Mouse (Mus musculus): ENCODE results near the gene Trim31. TPM values are rescaled to one million over a fixed set of nuclear protein-coding genes. Genes with fewer than 3 reads are reported as not detected.

Trim31 gene
- total RNA-seq, 4 experiments from 2014 or later = not detected

DNA sequence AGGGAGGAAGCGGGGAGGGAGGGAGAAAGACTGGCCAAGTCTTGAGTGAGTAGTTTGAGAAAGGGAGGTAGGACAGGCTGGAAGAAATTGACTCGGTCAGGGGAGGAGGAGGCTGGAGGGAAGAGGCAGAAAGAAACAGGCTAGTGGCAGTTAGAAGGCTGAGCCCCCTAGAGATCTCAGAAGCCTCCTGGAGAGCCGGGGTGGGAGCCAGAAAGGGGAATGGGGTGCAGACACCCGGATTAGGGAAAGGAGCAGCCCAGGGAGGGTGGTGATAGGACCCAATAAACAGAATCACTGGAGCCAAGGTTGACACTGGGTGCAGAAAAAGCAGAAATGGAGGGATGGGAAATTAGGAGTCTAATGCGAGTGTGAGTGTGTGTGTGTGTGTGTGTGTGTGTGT, 45.8 kb downstream of the Trim31 start:
- no peak for DNase-seq (ENCODE audit: low spot score in 2 of 2)

DNA sequence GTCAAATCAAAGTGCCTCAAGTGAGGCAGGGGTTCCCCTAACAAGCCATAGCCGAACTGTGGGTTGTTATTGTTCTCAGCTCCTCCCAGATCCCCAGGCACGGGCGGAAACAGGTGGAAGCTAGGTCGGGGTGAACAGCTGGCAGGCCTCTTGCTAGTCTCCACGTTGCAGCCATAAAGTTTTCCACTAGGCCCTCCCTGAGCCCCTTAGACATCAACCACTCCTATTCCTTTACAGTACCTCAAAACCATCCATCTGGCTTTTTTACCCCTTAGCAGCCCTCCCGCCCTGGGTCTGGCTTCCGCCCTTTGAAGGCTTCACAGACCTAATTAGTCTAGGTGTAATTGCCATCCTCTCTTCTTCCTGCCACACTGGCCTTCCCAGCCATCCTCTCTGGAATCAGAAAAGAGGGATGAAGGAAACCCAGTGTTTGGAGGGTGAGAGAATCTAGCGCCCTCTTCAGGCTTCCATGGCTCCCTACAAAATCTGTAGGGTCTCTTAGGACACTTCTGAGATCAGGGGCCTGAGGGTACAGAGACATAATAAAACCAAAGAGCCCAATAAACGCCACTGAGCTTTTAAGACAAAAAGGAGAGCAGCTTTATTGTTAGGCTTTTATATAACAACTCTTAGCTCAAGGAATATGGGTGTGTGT, 46.3 kb downstream of the Trim31 start:
- DNase-seq (ENCODE audit: low spot score in 2 of 2) = no peak

DNA sequence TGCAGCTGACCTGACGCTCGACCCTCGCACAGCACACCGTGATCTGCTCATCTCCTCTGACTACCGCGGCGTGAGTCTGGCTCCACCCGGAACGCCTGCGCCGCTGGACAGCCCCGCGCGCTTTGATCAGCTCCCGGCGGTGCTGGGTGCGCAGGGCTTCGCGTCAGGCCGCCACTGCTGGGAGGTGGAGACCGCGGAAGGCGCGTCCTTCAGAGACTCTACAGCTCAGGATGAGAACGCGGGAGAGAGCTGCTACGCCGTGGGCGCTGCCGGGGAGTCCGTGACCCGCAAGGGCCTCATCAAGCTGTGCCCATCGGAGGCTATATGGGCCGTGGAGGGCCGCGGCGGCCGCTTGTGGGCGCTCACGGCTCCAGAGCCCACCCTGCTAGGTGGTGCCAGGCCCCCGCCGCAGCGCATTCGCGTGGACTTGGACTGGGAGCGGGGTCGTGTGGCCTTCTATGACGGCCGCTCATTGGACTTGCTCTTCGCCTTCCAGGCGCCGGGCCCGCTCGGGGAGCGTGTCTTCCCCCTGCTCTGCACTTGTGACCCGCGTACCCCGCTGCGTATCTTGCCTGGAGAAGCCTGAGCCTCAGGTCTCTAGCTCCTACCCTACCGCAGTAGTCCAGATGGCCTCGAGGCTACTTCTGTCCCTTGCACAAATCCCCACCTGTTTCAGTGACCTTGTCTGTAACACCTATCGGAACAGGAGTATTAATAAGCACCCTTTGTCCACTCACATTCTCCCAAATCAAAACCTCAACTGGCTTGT, 49.3 kb downstream of the Trim31 start:
- peak in 1 of 2 experiments; percentile 56 for DNase-seq (ENCODE audit: low spot score in 2 of 2)

DNA sequence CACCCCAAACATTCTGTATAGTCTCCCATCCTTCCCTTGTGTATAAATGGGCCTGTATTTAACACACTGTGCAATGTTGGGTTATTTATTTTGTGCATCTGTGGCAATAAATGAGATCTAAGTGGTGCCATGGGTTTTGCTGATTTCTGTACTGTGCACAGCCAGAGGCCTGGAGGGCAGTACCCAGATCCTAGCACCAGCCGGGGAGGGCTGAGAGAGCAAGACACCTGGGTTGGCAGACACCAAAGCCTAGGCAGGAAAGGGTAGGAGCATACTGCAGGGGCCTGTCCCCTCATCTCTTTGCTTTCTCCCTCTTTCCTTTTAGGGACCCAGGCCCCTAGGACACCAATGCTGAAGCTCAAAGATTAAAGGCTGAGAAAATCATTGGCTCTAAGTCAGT, 50.4 kb downstream of the Trim31 start:
- no peak for DNase-seq (ENCODE audit: low spot score in 2 of 2)

DNA sequence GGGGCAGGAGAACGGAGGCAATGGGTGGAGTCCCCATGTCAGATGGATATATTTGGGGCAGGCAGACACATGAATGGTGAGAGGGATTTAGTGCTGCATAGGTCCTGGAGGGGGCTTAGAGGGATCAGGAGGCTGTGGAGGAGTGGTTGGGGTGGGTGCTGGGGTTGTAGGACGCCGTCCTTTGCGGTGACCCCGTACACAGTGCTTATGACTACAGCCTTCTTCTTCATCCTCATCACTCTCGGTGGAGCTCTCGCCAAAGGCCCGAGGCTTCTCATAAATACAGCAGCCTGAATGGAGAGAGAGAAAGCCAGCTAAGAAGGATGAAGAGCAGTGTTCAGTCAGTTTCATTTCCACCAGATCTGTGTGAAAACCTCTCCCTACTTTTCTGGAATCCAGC, 51.3 kb downstream of the Trim31 start:
- no peak for DNase-seq (ENCODE audit: low spot score in 2 of 2)

DNA sequence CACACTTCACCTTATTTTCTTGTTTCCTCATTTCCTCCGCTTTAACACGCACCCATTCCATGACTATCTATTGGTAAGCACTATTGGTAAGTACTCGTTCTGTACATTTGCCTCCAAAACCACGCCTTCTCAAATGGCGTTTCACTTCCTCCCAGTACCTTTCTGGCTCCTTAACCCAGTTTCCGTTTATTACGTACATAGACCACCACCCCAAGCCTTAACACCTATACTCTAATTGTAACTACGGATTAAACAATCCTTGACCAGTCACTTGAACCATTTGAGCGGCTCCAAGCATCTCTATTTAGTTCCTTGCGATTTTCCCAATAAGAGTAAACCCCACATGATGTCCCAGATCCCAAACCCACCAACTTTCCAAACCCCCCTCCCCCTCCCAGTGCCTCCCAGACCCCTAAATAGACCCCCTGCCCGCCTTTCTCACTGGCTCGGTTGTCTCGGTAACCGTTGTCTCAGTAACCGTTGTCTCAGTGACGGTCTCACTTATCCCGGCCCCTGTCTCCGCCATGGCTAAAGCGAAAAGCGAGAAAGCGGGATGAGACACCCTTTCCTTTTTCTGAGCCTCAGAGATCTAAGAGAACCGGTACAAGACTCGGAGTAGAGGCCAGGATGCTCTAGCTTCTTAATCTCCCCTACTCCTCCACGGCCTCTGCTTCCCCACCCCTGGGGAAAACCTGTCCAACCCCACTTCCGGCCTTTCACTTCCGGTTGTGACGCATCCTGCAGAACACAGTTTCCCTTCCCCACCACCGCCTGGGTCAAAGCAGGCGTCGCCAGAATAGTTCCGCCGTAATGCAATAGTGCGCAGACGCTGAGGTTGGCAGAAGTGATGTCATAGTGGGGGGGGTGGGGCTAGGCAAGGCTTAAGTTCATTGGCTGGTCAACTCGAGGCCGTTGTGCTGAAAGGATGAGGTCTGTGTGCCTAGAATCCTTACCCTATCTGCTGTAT, 53.3 kb downstream of the Trim31 start, which contains the start of gene Ppp1r11:
TSS of gene Ppp1r11 (minus strand) at position 761 of the 967 bp plus-strand sequence.
- DNase-seq (ENCODE audit: low spot score in 2 of 2) = peak; percentile 96 to 97

DNA sequence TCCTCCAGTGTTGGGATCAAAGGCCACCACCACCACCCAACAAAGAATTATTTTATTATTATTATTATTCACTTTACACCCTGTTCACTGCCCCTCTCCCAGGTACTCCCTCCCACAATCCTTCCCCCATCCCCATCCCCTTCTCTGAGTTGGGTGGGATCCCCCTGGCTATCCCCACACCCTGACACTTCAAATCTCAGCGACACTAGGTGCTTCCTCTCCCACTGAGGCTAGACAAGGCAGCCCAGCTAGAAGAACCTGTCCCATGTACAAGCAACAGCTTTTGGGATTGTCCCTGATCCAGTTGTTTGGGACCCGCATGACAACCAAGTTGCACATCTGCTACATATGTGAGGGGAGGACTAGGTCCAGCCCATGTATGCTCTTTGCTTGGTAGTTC, 54.7 kb downstream of the Trim31 start:
- no peak for DNase-seq (ENCODE audit: low spot score in 2 of 2)

DNA sequence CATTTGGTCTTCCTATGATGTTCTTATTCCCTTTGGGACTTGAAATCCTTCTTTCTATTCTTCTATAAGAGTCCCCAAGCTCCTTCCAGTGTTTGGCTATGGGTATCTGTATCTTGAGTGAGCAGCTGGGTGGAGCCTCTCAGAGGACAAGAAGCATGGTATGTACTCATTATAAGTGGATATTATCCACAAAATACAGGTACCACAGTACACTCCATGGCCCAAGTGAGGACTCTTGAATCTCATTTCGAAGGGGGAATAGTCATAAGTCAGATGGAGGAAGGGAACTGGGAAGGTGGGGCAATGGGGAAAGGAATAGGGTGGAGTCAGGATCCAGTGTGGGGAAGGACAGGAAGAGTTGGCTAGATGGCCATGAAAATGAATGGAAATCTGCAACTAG, 55.1 kb downstream of the Trim31 start:
- DNase-seq (ENCODE audit: low spot score in 2 of 2) = no peak

DNA sequence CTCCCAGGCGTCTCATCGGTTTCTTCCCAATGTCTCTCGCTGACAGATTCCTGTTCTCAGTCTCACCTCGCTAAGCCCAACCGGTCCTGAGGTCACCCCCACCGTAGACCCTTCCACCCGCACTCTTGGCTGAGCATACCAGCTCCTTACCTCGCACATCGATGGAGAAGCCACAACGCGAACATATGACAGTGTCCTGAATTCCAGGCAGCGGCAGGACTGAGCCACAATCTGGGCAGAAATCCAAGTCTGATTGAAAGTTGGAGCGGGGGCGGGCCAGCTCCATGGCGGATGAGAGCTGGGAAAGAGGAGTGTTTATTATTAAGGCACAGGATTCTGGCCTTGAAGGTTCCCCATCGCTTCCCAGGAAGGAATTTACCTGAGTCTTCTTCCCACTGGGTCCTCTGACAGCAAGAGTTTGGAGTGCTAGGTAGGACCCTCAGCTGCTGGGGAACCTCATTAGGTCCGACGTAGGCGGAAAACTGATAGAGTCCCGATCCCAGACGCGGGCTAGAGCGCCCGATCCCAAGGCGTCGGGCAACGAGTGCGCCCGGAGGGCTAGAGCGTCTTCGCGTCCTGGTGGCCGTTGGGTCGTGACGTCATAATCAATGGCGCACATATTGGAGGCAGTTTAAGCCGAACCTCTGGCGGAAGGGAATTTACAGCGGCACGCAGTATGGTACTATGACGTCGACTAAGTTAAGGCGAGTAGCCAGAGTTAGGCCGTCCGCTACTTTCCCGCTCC, 60.3 kb downstream of the Trim31 start, which contains the start of the genes Znrd1 and Znrd1as:
TSS of gene Znrd1 (minus strand) at position 561 of the 745 bp plus-strand sequence.
TSS of gene Znrd1as (plus strand) at position 594 of the 745 bp plus-strand sequence.
- peak; percentile 95 to 97 for DNase-seq (ENCODE audit: low spot score in 2 of 2)

DNA sequence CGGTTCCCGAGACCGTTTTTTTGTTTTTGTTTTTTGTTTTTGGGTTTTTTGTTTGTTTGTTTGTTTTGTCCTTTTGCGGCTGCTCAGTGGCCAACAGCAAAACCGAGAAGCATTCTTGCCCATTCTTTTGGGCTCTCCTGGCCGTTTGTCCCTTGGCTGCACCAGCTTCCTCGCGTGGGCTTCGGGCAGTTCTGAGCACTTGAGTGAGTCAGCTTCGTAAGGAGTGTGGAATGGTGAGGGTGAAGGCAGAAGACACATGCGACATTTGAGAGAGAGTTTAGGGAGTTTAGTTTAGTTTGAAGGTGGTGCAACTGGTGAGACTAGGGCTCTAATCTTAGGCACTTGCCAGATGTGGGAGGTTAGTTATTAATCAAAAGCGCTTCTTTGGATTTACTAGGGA, 61.0 kb downstream of the Trim31 start:
- DNase-seq (ENCODE audit: low spot score in 2 of 2) = no peak

Other genes with a start within 250 kb of the Trim31 start
- gene H2-M1, start 225.9 kb upstream of the Trim31 start, total RNA-seq (2022) = not detected
- gene H2-M10.5, start 125.2 kb upstream of the Trim31 start, total RNA-seq (2022) = not detected
- gene H2-M10.6, start 85.9 kb upstream of the Trim31 start, total RNA-seq (2022) = not detected
- gene Trim26, start 61.0 kb upstream of the Trim31 start, total RNA-seq (2022) = 10 to 100 TPM; 22.1 to 26.5 (median 23.2) TPM
- not detected for gene Trim15, start 30.9 kb upstream of the Trim31 start, total RNA-seq (2022)
- not detected for gene Trim10, start 28.5 kb upstream of the Trim31 start, total RNA-seq (2022)
- under 1 TPM in 1 of 4 experiments, not detected in 3; 0.31 TPM for gene Trim40, start 8.0 kb upstream of the Trim31 start, total RNA-seq (2022)
- 1 to 10 TPM; 3.9 to 4.3 (median 4.2) TPM for gene Rnf39, start 44.8 kb downstream of the Trim31 start, total RNA-seq (2022)
- gene Ppp1r11, start 53.6 kb downstream of the Trim31 start, total RNA-seq (2022) = 100 to 1,000 TPM; 122 to 142 (median 124) TPM
- 10 to 100 TPM; 26.6 to 35.5 (median 32.2) TPM for gene Znrd1, start 60.4 kb downstream of the Trim31 start, total RNA-seq (2022)
- gene Znrd1as, start 60.5 kb downstream of the Trim31 start, total RNA-seq (2022) = 1 to 10 TPM; 4.1 to 6.8 (median 5.8) TPM
- under 1 TPM in 1 of 4 experiments, not detected in 3; 0.47 TPM for gene 2410137M14Rik, start 83.1 kb downstream of the Trim31 start, total RNA-seq (2022)
- gene H2-M5, start 91.4 kb downstream of the Trim31 start, total RNA-seq (2022) = 1 to 10 TPM in 2 of 4 experiments, under 1 TPM in 2; 0.49 to 1.6 (median 0.91) TPM
- 10 to 100 TPM in 2 of 4 experiments, 1 to 10 TPM in 2; 8.9 to 10.8 (median 9.8) TPM for gene Zfp57, start 103.0 kb downstream of the Trim31 start, total RNA-seq (2022)
- gene Mog, start 125.3 kb downstream of the Trim31 start, total RNA-seq (2022) = 10 to 100 TPM; 35.6 to 57.5 (median 47.8) TPM
- 100 to 1,000 TPM; 595 to 693 (median 673) TPM for gene Gabbr1, start 147.8 kb downstream of the Trim31 start, total RNA-seq (2022)
- gene Olfr90, start 190.4 kb downstream of the Trim31 start, total RNA-seq (2022) = not detected
- not detected for gene Olfr91, start 200.2 kb downstream of the Trim31 start, total RNA-seq (2022)
- not detected for gene Olfr92, start 222.0 kb downstream of the Trim31 start, total RNA-seq (2022)

Measured in layer of hippocampus, adult 8-10 months (tissue).